ENCODE assay signal across 1 mouse cellular context in genomic region chr4:43875919-43876411, GRCm38 (mm10).
TF ChIP-seq lines count a peak whose summit lies in the region.

No protein-coding gene starts in this region.

TF ChIP-seq in MEL, 35 proteins besides CTCF, POLR2A, EP300 and RAD21 (continued from another document):
- TF ChIP-seq MAZ (IDR thresholded peaks at IDR 0.05; ENCODE audit: low read depth, low read length): no peak
- no peak for TF ChIP-seq TAL1 (IDR thresholded peaks at IDR 0.05; ENCODE audit: low read length)
- TF ChIP-seq GATA1 (IDR thresholded peaks at IDR 0.05; ENCODE audit: low read depth, low read length): no peak
- TF ChIP-seq NELFE (IDR thresholded peaks at IDR 0.05; ENCODE audit: low read depth, low read length): no peak
- no peak for TF ChIP-seq JUND (IDR thresholded peaks at IDR 0.05; ENCODE audit: low read depth, low read length)
- no peak for TF ChIP-seq ZMIZ1 (IDR thresholded peaks at IDR 0.05; ENCODE audit: low read depth, low read length)
- TF ChIP-seq USF2 (IDR thresholded peaks at IDR 0.05; ENCODE audit: borderline replicate concordance in 1 of 2, insufficient read depth in 1 of 2, low read depth in 1 of 2, low read length in 2 of 2): no peak
- TF ChIP-seq MYC (IDR thresholded peaks at IDR 0.05; ENCODE audit: low read depth, low read length): no peak
- TF ChIP-seq GABPA (IDR thresholded peaks at IDR 0.05; ENCODE audit: low read depth, low read length): no peak
- TF ChIP-seq USF1 (IDR thresholded peaks at IDR 0.05; ENCODE audit: low read depth, low read length): no peak
